Mouse (Mus musculus): ENCODE results near the gene Eif6.
"Not testable (repeated sequence)": the region's sequence is repeated elsewhere in the genome, so short reads cannot be mapped to it uniquely, and the experiment has no call there.

Gene Eif6

GRCm38 (mm10) chr2:155826630-155827424 is at the start of gene Eif6:
Gene Eif6 (minus strand): TSS chr2:155826925.
- peak; percentile 50 for DNase-seq (ENCODE audit: extremely low spot score, low read depth, low spot score)

GRCm38 (mm10) chr2:155873636-155874035 is 46.9 kb upstream of the Eif6 start:
- DNase-seq (ENCODE audit: extremely low spot score, low read depth, low spot score): no peak

GRCm38 (mm10) chr2:155872930-155873507 is 46.3 kb upstream of the Eif6 start:
- no peak for DNase-seq (ENCODE audit: extremely low spot score, low read depth, low spot score)

- DNase-seq (ENCODE audit: extremely low spot score, low read depth, low spot score): no peak
These were observed 45.8 kb upstream of the Eif6 start for GRCm38 (mm10) chr2:155872486-155872885.

- DNase-seq (ENCODE audit: extremely low spot score, low read depth, low spot score): no peak
These were observed 43.0 kb upstream of the Eif6 start for GRCm38 (mm10) chr2:155869772-155870171.

GRCm38 (mm10) chr2:155868320-155868719 is 41.6 kb upstream of the Eif6 start:
- DNase-seq (ENCODE audit: extremely low spot score, low read depth, low spot score): no peak

- DNase-seq (ENCODE audit: extremely low spot score, low read depth, low spot score): peak; percentile 35
These were observed 36.7 kb upstream of the Eif6 start for GRCm38 (mm10) chr2:155863301-155863867.

- peak; percentile 69 for DNase-seq (ENCODE audit: extremely low spot score, low read depth, low spot score)
These were observed 36.0 kb upstream of the Eif6 start for GRCm38 (mm10) chr2:155862573-155863300.

- no peak for DNase-seq (ENCODE audit: extremely low spot score, low read depth, low spot score)
These were observed 34.9 kb upstream of the Eif6 start for GRCm38 (mm10) chr2:155861581-155861980.

GRCm38 (mm10) chr2:155860102-155860501 is 33.4 kb upstream of the Eif6 start:
- no peak for DNase-seq (ENCODE audit: extremely low spot score, low read depth, low spot score)

GRCm38 (mm10) chr2:155852536-155852935 is 25.8 kb upstream of the Eif6 start:
- no peak for DNase-seq (ENCODE audit: extremely low spot score, low read depth, low spot score)

- DNase-seq (ENCODE audit: extremely low spot score, low read depth, low spot score): no peak
These were observed 23.4 kb upstream of the Eif6 start for GRCm38 (mm10) chr2:155850120-155850519.

- DNase-seq (ENCODE audit: extremely low spot score, low read depth, low spot score): no peak
These were observed 22.7 kb upstream of the Eif6 start for GRCm38 (mm10) chr2:155849464-155849863.

GRCm38 (mm10) chr2:155848291-155848690 is 21.6 kb upstream of the Eif6 start:
- DNase-seq (ENCODE audit: extremely low spot score, low read depth, low spot score): peak; percentile 76

GRCm38 (mm10) chr2:155846930-155847329 is 20.2 kb upstream of the Eif6 start:
- DNase-seq (ENCODE audit: extremely low spot score, low read depth, low spot score): no peak

- DNase-seq (ENCODE audit: extremely low spot score, low read depth, low spot score): no peak
These were observed 12.2 kb upstream of the Eif6 start for GRCm38 (mm10) chr2:155838961-155839360.

- DNase-seq (ENCODE audit: extremely low spot score, low read depth, low spot score): no peak
These were observed 11.2 kb upstream of the Eif6 start for GRCm38 (mm10) chr2:155837961-155838360.

- no peak for DNase-seq (ENCODE audit: extremely low spot score, low read depth, low spot score)
These were observed 8.0 kb upstream of the Eif6 start, which contains the start of gene Fam83c for GRCm38 (mm10) chr2:155834732-155835131. Gene Fam83c (minus strand): TSS chr2:155834854.

GRCm38 (mm10) chr2:155832087-155832486 is 5.4 kb upstream of the Eif6 start:
- DNase-seq (ENCODE audit: extremely low spot score, low read depth, low spot score): not testable (repeated sequence)

- DNase-seq (ENCODE audit: extremely low spot score, low read depth, low spot score): no peak
These were observed 4.6 kb upstream of the Eif6 start for GRCm38 (mm10) chr2:155831302-155831701.

- DNase-seq (ENCODE audit: extremely low spot score, low read depth, low spot score): no peak
These were observed 4.1 kb upstream of the Eif6 start for GRCm38 (mm10) chr2:155830841-155831240.
